In the genomic region with DNA sequence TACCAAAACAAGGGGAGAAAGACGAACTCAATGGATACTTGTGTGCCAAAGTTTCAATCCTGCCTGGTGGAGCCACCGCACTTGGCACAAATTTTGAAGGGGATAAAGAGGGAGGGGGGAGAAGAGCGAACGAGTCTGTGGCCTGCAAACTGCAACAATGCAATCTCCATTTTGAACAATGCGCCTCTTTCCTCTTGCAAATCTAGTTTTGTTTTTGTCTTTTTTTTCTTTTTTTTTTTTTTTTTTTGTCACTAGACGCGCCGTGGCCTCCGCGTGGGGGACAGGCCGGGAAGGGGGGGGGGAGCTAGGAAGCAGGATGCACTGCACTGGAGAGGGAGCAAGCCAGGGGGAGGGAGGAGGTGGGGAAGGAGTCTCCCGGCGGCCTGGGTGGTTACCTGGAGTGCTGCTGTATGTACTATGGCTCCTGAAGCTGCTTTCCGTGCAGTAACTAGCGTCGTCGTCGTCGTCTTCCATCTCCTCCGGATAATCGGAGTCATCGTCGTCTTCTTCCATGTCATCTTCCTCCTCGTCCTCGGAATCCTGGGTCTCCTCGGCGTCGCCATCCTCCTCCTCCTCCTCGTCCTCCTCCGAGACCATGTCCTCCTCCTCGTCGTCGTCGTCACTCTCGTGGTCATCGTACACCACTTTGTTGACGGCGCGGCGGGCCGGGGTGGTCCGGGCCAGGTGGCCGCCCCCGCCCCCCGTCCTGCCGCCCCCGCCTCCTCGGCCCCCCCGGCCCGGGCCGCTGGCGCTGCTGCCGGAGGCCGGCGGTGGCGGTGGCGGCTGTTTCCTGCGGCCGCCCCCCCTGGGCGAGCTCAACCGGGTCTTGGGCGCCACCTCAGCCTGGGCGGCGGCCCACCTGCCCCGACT, we compare ENCODE assay signal across 8 mouse cellular contexts. TPM values are rescaled to one million over a fixed set of nuclear protein-coding genes. Genes with fewer than 3 reads are reported as not detected.
A peak's percentile ranks its signal among the peaks of the same experiment; 100 is the strongest.
DNase-seq lines count a peak whose midpoint lies in the region; ATAC-seq and TF ChIP-seq lines count a peak whose summit lies in the region.

No protein-coding gene starts in this region.

- peak overlapping the region; percentile 92 for H3K27ac ChIP-seq in brown adipose tissue, adult 24 weeks (replicated peaks; ENCODE audit: low read depth, low read length)
- peak overlapping the region; percentile 99 for H3K27ac ChIP-seq in forebrain, embryonic 10.5 days
- peak overlapping the region; percentile 90 for H3K27ac ChIP-seq in heart, embryonic 15.5 days
- H3K27ac ChIP-seq in neural tube, embryonic 15.5 days (replicated peaks) = peak overlapping the region; percentile 90

- 0 out of 2 replicates have a peak, but pooled peaks have one; percentile 0 for TF ChIP-seq CTCF in lung, adult 2 months (IDR thresholded peaks at IDR 0.05; ENCODE audit: insufficient read depth, low read length)

- ATAC-seq in heart, embryonic 15.5 days (replicated peaks; ENCODE audit: insufficient number of reproducible peaks, insufficient read depth, low FRiP score, low read depth) = peak; percentile 74
- peak; percentile 71 for ATAC-seq in neural tube, embryonic 15.5 days (ENCODE audit: low FRiP score)

- TF ChIP-seq POLR2A in lung, adult 2 months (IDR thresholded peaks at IDR 0.05; ENCODE audit: borderline replicate concordance, extremely low read depth, low read depth, low read length) = peak; percentile 80; the same call in 1 of the 2 replicates

- H3K9ac ChIP-seq in heart, embryonic 15.5 days = peak overlapping the region; percentile 99
- peak overlapping the region; percentile 96 for H3K9ac ChIP-seq in neural tube, embryonic 15.5 days (replicated peaks)

- peak overlapping the region; percentile 99 for H3K4me3 ChIP-seq in brown adipose tissue, adult 24 weeks (ENCODE audit: insufficient read depth, low read depth, low read length)
- peak overlapping the region; percentile 87 for H3K4me3 ChIP-seq in forebrain, embryonic 10.5 days
- H3K4me3 ChIP-seq in heart, embryonic 15.5 days = peak overlapping the region; percentile 73
- H3K4me3 ChIP-seq in lung, adult 2 months (replicated peaks; ENCODE audit: extremely low read depth, low read depth, low read length) = peak overlapping the region; percentile 89
- peak overlapping the region; percentile 85 for H3K4me3 ChIP-seq in neural tube, embryonic 15.5 days (replicated peaks)

- H3K36me3 ChIP-seq in forebrain, embryonic 10.5 days (replicated peaks) = peaks cover 16% of the 10 kb centered on the region
- H3K36me3 ChIP-seq in heart, embryonic 15.5 days = no peaks in the 10 kb centered on the region
- no peaks in the 10 kb centered on the region for H3K36me3 ChIP-seq in neural tube, embryonic 15.5 days

- peak overlapping the region; percentile 82 for H3K4me2 ChIP-seq in heart, embryonic 15.5 days
- peak overlapping the region; percentile 82 for H3K4me2 ChIP-seq in neural tube, embryonic 15.5 days

- no peaks in the 10 kb centered on the region for H3K4me1 ChIP-seq in brown adipose tissue, adult 24 weeks (ENCODE audit: control insufficient read depth, insufficient read depth, insufficient read length, low read length)
- peaks cover 28% of the 10 kb centered on the region for H3K4me1 ChIP-seq in forebrain, embryonic 10.5 days
- peaks cover 22% of the 10 kb centered on the region for H3K4me1 ChIP-seq in heart, embryonic 15.5 days (replicated peaks)
- H3K4me1 ChIP-seq in lung, adult 2 months (ENCODE audit: control insufficient read depth, insufficient read depth, low read length) = peaks cover 6% of the 10 kb centered on the region; the same call in 1 of the 2 replicates
- H3K4me1 ChIP-seq in neural tube, embryonic 15.5 days = peaks cover 36% of the 10 kb centered on the region

- DNase-seq in CD8-positive naive resting alpha-beta T cell, adult 2 months (ENCODE audit: low read depth in 2 of 2, low spot score in 2 of 2) = peak; percentile 41 to 60
- DNase-seq in forebrain, embryonic 10.5 days (ENCODE audit: extremely low spot score, low spot score) = peak; percentile 71
- peak; percentile 76 to 89 for DNase-seq in kidney, postnatal 25 days
- DNase-seq in lung, adult 2 months = peak; percentile 75
- peak; percentile 73 for DNase-seq in testis, postnatal 14 days (ENCODE audit: low spot score)

- no peaks in the 10 kb centered on the region for H3K27me3 ChIP-seq in forebrain, embryonic 10.5 days (ENCODE audit: poor library complexity, severe bottlenecking)
- H3K27me3 ChIP-seq in heart, embryonic 15.5 days = no peaks in the 10 kb centered on the region
- H3K27me3 ChIP-seq in neural tube, embryonic 15.5 days (replicated peaks) = no peaks in the 10 kb centered on the region

- WGBS in forebrain, embryonic 10.5 days = under 1% methylated on average over 56 of the region's 65 CpGs
- under 1% methylated on average over 45 of the region's 65 CpGs for WGBS in heart, embryonic 15.5 days
- WGBS in lung, adult 2 months = under 1% methylated on average over 56 of the region's 65 CpGs
- under 1% methylated on average over 56 of the region's 65 CpGs for WGBS in neural tube, embryonic 15.5 days

- H3K9me3 ChIP-seq in forebrain, embryonic 10.5 days = no peaks in the 10 kb centered on the region
- H3K9me3 ChIP-seq in heart, embryonic 15.5 days (replicated peaks) = no peaks in the 10 kb centered on the region
- H3K9me3 ChIP-seq in neural tube, embryonic 15.5 days (replicated peaks) = no peaks in the 10 kb centered on the region

RNA-seq across cellular contexts. Expression of a gene that starts 0.8 kb away (rescaled TPM):
- polyA plus RNA-seq in brown adipose tissue, adult 24 weeks (2012; ENCODE audit: insufficient read depth, insufficient read length, missing spikeins) = 11.2 and 12.0 TPM in 2 replicates
- 32.5 and 35.7 TPM in 2 replicates for polyA plus RNA-seq in forebrain, embryonic 10.5 days (2016; fragmentation: Nextera tagmentation; extraction: Ambion mirVana)
- polyA plus RNA-seq in heart, embryonic 15.5 days (2015; fragmentation: Nextera tagmentation; extraction: Ambion mirVana) = 16.1 and 18.9 TPM in 2 replicates
- 25.0 and 27.3 TPM in 2 replicates for polyA plus RNA-seq in lung, adult 2 months (2012; rRNA removed)
- 26.6 and 27.5 TPM in 2 replicates for polyA plus RNA-seq in neural tube, embryonic 15.5 days (2015; fragmentation: Nextera tagmentation; extraction: Ambion mirVana)

RNA-seq across cellular contexts. Expression of a gene that starts 58.1 kb away (rescaled TPM):
- polyA plus RNA-seq in brown adipose tissue, adult 24 weeks (2012; ENCODE audit: insufficient read depth, insufficient read length, missing spikeins) = 10.9 and 14.4 TPM in 2 replicates
- 77.3 and 84.4 TPM in 2 replicates for polyA plus RNA-seq in forebrain, embryonic 10.5 days (2016; fragmentation: Nextera tagmentation; extraction: Ambion mirVana)
- 39.3 and 42.2 TPM in 2 replicates for polyA plus RNA-seq in heart, embryonic 15.5 days (2015; fragmentation: Nextera tagmentation; extraction: Ambion mirVana)
- 4.9 and 7.1 TPM in 2 replicates for polyA plus RNA-seq in lung, adult 2 months (2012; rRNA removed)
- 46.0 and 46.1 TPM in 2 replicates for polyA plus RNA-seq in neural tube, embryonic 15.5 days (2015; fragmentation: Nextera tagmentation; extraction: Ambion mirVana)

Comparison
In these comparisons a context has a peak if more than half of its experiments do, and no peak if none do; other contexts are left out.
1. Peak in every context shown above with its lines: DNase-seq, ATAC-seq, H3K4me3 ChIP-seq and H3K27ac ChIP-seq.